Mouse (Mus musculus) frontal cortex, postnatal 36 days (tissue): ENCODE data around the gene BC049730.

Experiments
- DNase-seq, 2 experiments: peaks; one replicate each; pipeline ENCODE4 v3.0.0; 2022; ENCODE audit warnings: low spot score in 2 of 2

The BC049730 gene

GRCm38 (mm10) chr7:24762574-24762973 is 53.5 kb downstream of the BC049730 start:
- DNase-seq: no peak
